Comparison of ENCODE assay signal across 8 mouse cellular contexts in genomic region chr9:63927340-63928049, GRCm38 (mm10).
DNase-seq lines count a peak whose midpoint lies in the region; ATAC-seq and TF ChIP-seq lines count a peak whose summit lies in the region.

No protein-coding gene starts in this region.

- peak overlapping the region; percentile 17; the same call in 1 of the 2 replicates for H3K4me3 ChIP-seq in intestine, postnatal 0 days (ENCODE audit: low read depth, low read length)
- H3K4me3 ChIP-seq in lung, embryonic 14.5 days (ENCODE audit: low read depth, low read length): peak overlapping the region; percentile 11; the same call in 1 of the 2 replicates

- H3K36me3 ChIP-seq in intestine, postnatal 0 days (ENCODE audit: control insufficient read depth, insufficient read depth): no peaks in the 10 kb centered on the region
- H3K36me3 ChIP-seq in lung, embryonic 14.5 days (ENCODE audit: insufficient read depth): no peaks in the 10 kb centered on the region

- WGBS in intestine, postnatal 0 days: 11% methylated on average over 34 of the region's 34 CpGs
- WGBS in lung, embryonic 14.5 days: 2% methylated on average over 34 of the region's 34 CpGs

- ATAC-seq in intestine, postnatal 0 days: peak; percentile 43; the same call in 1 of the 2 replicates
- peak; percentile 67 for ATAC-seq in lung, embryonic 14.5 days (ENCODE audit: insufficient read depth)

- H3K4me1 ChIP-seq in intestine, postnatal 0 days (replicated peaks; ENCODE audit: control insufficient read depth, insufficient read depth, low read length): peaks cover 11% of the 10 kb centered on the region; the same call in 1 of the 2 replicates
- peaks cover 18% of the 10 kb centered on the region for H3K4me1 ChIP-seq in lung, embryonic 14.5 days (ENCODE audit: insufficient read depth)

- peak overlapping the region; percentile 45 for H3K9ac ChIP-seq in intestine, postnatal 0 days (ENCODE audit: low read depth, low read length)
- peak overlapping the region; percentile 61 for H3K9ac ChIP-seq in lung, embryonic 14.5 days

- no peaks in the 10 kb centered on the region for H3K9me3 ChIP-seq in intestine, postnatal 0 days (ENCODE audit: control insufficient read depth)
- H3K9me3 ChIP-seq in lung, embryonic 14.5 days (ENCODE audit: low read depth, low read length): no peaks in the 10 kb centered on the region

- H3K4me2 ChIP-seq in intestine, postnatal 0 days (replicated peaks; ENCODE audit: low read depth): peak overlapping the region; percentile 58
- peak overlapping the region; percentile 61 for H3K4me2 ChIP-seq in lung, embryonic 14.5 days

- peak; percentile 57 for DNase-seq in adipocyte (ENCODE audit: low spot score)
- DNase-seq in cerebellum, postnatal 36 days: peak; percentile 28 to 36
- DNase-seq in heart, adult 11 months: peak; percentile 96
- DNase-seq in lung, embryonic 14.5 days: peak; percentile 78
- DNase-seq in retina, embryonic 14.5 days (ENCODE audit: low spot score): peak; percentile 62
- DNase-seq in left cerebral cortex, adult 18-20 months (ENCODE audit: low spot score in 2 of 2): no peak
- DNase-seq in frontal cortex, postnatal 10 days (ENCODE audit: low spot score in 2 of 2): no peak

- H3K27ac ChIP-seq in intestine, postnatal 0 days (ENCODE audit: low read depth, low read length): no peak overlapping the region
- H3K27ac ChIP-seq in lung, embryonic 14.5 days (ENCODE audit: low read depth): peak overlapping the region; percentile 44; the same call in 1 of the 2 replicates

- no peaks in the 10 kb centered on the region for H3K27me3 ChIP-seq in intestine, postnatal 0 days (replicated peaks; ENCODE audit: control insufficient read depth, insufficient read depth, low read length)
- H3K27me3 ChIP-seq in lung, embryonic 14.5 days (ENCODE audit: insufficient read depth, low read length): no peaks in the 10 kb centered on the region

- TF ChIP-seq CTCF in intestine, postnatal 0 days (IDR thresholded peaks at IDR 0.05; ENCODE audit: low read depth): no peak
- TF ChIP-seq CTCF in lung, embryonic 14.5 days (IDR thresholded peaks at IDR 0.05; ENCODE audit: low read depth): no peak

Comparison
In these comparisons a context has a peak if more than half of its experiments do, and no peak if none do; other contexts are left out.
1. DNase-seq: peak in adipocyte (single experiment), cerebellum, postnatal 36 days (2 of 2), heart, adult 11 months (single experiment), lung, embryonic 14.5 days (single experiment) and retina, embryonic 14.5 days (single experiment); none in left cerebral cortex, adult 18-20 months (0 of 2) and frontal cortex, postnatal 10 days (0 of 2).